Mouse (Mus musculus) retina, postnatal 1 day (tissue): ENCODE results near the gene Lrp2.

ENCODE experiments used
- DNase-seq: peaks from one replicate; pipeline ENCODE4 v3.0.0-alpha.2; 2012

Lrp2 gene

GRCm38 (mm10) chr2:69500357-69500756 is 85.5 kb downstream of the Lrp2 start:
- no peak for DNase-seq

GRCm38 (mm10) chr2:69493130-69493529 is 92.7 kb downstream of the Lrp2 start:
- DNase-seq: peak; percentile 31

GRCm38 (mm10) chr2:69480965-69481364 is 104.9 kb downstream of the Lrp2 start:
- no peak for DNase-seq

GRCm38 (mm10) chr2:69479859-69480258 is 106.0 kb downstream of the Lrp2 start:
- DNase-seq: no peak

GRCm38 (mm10) chr2:69476901-69477300 is 109.0 kb downstream of the Lrp2 start:
- peak; percentile 16 for DNase-seq

GRCm38 (mm10) chr2:69475177-69475576 is 110.7 kb downstream of the Lrp2 start:
- no peak for DNase-seq

GRCm38 (mm10) chr2:69471837-69472236 is 114.0 kb downstream of the Lrp2 start:
- DNase-seq: peak; percentile 16

- DNase-seq: no peak
These were observed 122.3 kb downstream of the Lrp2 start for GRCm38 (mm10) chr2:69463609-69464008.

GRCm38 (mm10) chr2:69459481-69459880 is 126.4 kb downstream of the Lrp2 start:
- DNase-seq: no peak

- no peak for DNase-seq
These were observed 134.7 kb downstream of the Lrp2 start for GRCm38 (mm10) chr2:69451128-69451527.

GRCm38 (mm10) chr2:69448581-69448980 is 137.3 kb downstream of the Lrp2 start:
- no peak for DNase-seq

GRCm38 (mm10) chr2:69445896-69446472 is 139.9 kb downstream of the Lrp2 start:
- DNase-seq: peak; percentile 61

GRCm38 (mm10) chr2:69441656-69442055 is 144.2 kb downstream of the Lrp2 start:
- peak; percentile 93 for DNase-seq

GRCm38 (mm10) chr2:69428116-69428515 is 157.7 kb downstream of the Lrp2 start:
- peak; percentile 87 for DNase-seq

- DNase-seq: no peak
These were observed 158.7 kb downstream of the Lrp2 start for GRCm38 (mm10) chr2:69427141-69427540.

GRCm38 (mm10) chr2:69426081-69426480 is 159.8 kb downstream of the Lrp2 start:
- no peak for DNase-seq

GRCm38 (mm10) chr2:69424829-69425228 is 161.0 kb downstream of the Lrp2 start:
- DNase-seq: no peak

GRCm38 (mm10) chr2:69418294-69418881 is 167.5 kb downstream of the Lrp2 start:
- DNase-seq: peak; percentile 69

- DNase-seq: no peak
These were observed 170.8 kb downstream of the Lrp2 start for GRCm38 (mm10) chr2:69415070-69415469.

- DNase-seq: no peak
These were observed 171.3 kb downstream of the Lrp2 start for GRCm38 (mm10) chr2:69414539-69414938.

- DNase-seq: no peak
These were observed 180.2 kb downstream of the Lrp2 start for GRCm38 (mm10) chr2:69405692-69406091.

- DNase-seq: no peak
These were observed 183.6 kb downstream of the Lrp2 start for GRCm38 (mm10) chr2:69402309-69402708.

GRCm38 (mm10) chr2:69401891-69402290 is 184.0 kb downstream of the Lrp2 start:
- DNase-seq: no peak

GRCm38 (mm10) chr2:69400866-69401604 is 184.8 kb downstream of the Lrp2 start:
- no peak for DNase-seq
